Mouse (Mus musculus): ENCODE data around the gene Calu.

Gene Calu

GRCm38 (mm10) chr6:29420596-29420995, 72.7 kb downstream of the Calu start:
- DNase-seq (ENCODE audit: extremely low spot score, low spot score): no peak

- DNase-seq (ENCODE audit: extremely low spot score, low spot score): no peak
These were observed 77.2 kb downstream of the Calu start for GRCm38 (mm10) chr6:29425118-29425517.

GRCm38 (mm10) chr6:29426331-29426730, 78.5 kb downstream of the Calu start:
- DNase-seq (ENCODE audit: extremely low spot score, low spot score): no peak

Data from neural tube, embryonic 10.5 days (tissue).